Mouse (Mus musculus) limb, embryonic 11.5 days (tissue): Measurements from ENCODE around the gene Elovl6. TPM values are rescaled to one million over a fixed set of nuclear protein-coding genes. Genes with fewer than 3 reads are reported as not detected.

Experiments
- ATAC-seq: fragments of 200-750 bp; cut with Nextera tagmentation; 2 replicates; pipeline ENCODE4 v1.8.0; 2017; ENCODE audit warnings: low read depth; ENCODE audit not compliant: insufficient number of reproducible peaks, low FRiP score, low TSS enrichment
- DNase-seq: peaks from one replicate; pipeline ENCODE4 v3.0.0-alpha.2; 2015; ENCODE audit warnings: low spot score
- H3K27ac ChIP-seq: fragments of 300-500 bp; sonication (generic); replicated peaks from 2 replicates; pipeline ENCODE4 v1.5.1; 2014; ENCODE audit warnings: low read depth, mild to moderate bottlenecking, low read length
- H3K27me3 ChIP-seq: fragments of 300-500 bp; sonication (generic); 2 replicates; pipeline ENCODE4 v1.6.1; 2014; ENCODE audit warnings: mild to moderate bottlenecking, low read length, mixed read lengths; ENCODE audit not compliant: control insufficient read depth, insufficient read depth
- H3K36me3 ChIP-seq: fragments of 300-500 bp; sonication (generic); 2 replicates; pipeline ENCODE4 v1.6.1; 2014; ENCODE audit warnings: mild to moderate bottlenecking, low read length, moderate library complexity, mixed read lengths; ENCODE audit not compliant: control insufficient read depth, insufficient read depth
- H3K4me1 ChIP-seq: fragments of 300-500 bp; sonication (generic); 2 replicates; pipeline ENCODE4 v1.6.1; 2014; ENCODE audit warnings: low read length, mixed read lengths; ENCODE audit not compliant: control insufficient read depth, insufficient read depth
- H3K4me2 ChIP-seq: fragments of 300-500 bp; sonication (generic); 2 replicates; pipeline ENCODE4 v1.6.1; 2014; ENCODE audit warnings: low read depth, mild to moderate bottlenecking, moderate library complexity; ENCODE audit not compliant: severe bottlenecking
- H3K4me3 ChIP-seq: fragments of 300-500 bp; sonication (generic); 2 replicates; pipeline ENCODE4 v1.5.1; 2014; ENCODE audit warnings: low read depth, low read length
- H3K9ac ChIP-seq: fragments of 300-500 bp; sonication (generic); 2 replicates; pipeline ENCODE4 v1.6.1; 2014; ENCODE audit warnings: mild to moderate bottlenecking, low read length
- H3K9me3 ChIP-seq: fragments of 300-500 bp; sonication (generic); 2 replicates; pipeline ENCODE4 v1.6.1; 2016; ENCODE audit warnings: low read length; ENCODE audit not compliant: control insufficient read depth
- WGBS: fragments of 180-500 bp; shearing (Covaris S2); extraction: QIAGEN DNeasy Blood & Tissue Kit; methylation state at CpG from one replicate; pipeline ENCODE4 v1.1.7; 2014; 5-methylcytosine and 5-hydroxymethylcytosine counted together
- polyA plus RNA-seq: library from polyadenylated mRNA; unstranded; fragments of >200 nt; fragmentation: Nextera tagmentation; extraction: Ambion mirVana; gene quantifications from 2 replicates; pipeline ENCODE4 v1.2.1, GENCODE M21; 2014

Gene Elovl6
- polyA plus RNA-seq, 1 experiment from 2014 or later: 53.2 TPM

DNA sequence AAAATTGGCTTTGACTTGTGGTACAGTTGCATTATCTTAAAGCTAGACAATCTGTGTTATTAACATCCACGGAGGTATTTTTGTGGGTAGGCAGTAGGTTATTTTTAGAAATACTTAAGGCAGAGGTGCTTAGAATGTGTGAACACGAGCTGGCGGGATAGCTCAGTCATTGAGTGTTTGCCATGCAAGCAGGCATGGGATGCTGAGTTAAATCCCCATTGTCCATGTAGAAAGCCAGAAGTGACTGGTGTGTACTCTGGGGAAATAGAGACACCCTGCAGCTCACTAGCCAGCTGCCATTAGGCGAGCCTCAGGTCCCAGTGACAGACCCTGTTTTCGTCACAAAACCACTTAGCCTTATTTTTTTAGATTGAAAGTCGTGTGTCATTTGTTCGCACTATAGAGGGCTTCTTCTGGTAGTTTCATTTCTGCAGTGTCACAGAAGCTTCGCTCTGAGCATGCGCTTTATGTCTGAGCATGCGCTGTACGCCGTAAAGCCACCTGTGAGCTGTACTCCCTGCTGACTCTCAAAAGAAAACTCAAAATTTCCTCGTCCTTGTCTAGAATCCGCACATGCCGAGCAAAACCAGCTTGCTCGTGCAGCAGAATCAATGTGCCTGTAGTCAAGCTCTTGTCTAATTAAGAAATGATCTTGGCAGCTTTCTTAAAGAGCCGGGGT lies 58.5 kb downstream of the Elovl6 start:
- WGBS: 90% methylated on average over 17 of the region's 17 CpGs
- ATAC-seq: no peak

DNA sequence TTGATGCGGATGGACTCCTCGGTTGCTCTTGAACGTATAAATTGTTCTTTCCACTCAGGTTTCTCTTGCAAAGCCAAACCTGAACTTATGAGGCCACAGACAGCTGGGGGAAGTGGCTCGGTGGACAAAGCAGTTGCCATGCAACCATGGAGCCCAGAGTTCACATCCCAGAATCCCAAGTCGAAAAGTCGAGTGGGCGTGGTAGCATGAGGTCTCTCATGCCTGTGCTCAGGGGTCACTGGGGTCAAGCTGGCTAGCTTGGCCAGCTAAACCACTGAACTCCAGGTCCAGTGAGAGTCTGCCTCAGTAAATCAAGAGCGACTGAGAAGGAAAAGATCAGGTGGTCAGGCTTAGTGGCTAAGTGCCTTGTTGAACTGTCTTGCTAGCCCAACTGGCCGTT lies 59.1 kb downstream of the Elovl6 start:
- H3K36me3 ChIP-seq: no peaks in the 10 kb centered on the region; the same call in 1 of the 2 replicates
- no peak for DNase-seq
- no peak overlapping the region for H3K27ac ChIP-seq
- WGBS: 83% methylated on average over 9 of the region's 9 CpGs
- no peak overlapping the region for H3K4me2 ChIP-seq
- H3K9me3 ChIP-seq: no peaks in the 10 kb centered on the region
- no peak for ATAC-seq
- H3K27me3 ChIP-seq: no peaks in the 10 kb centered on the region
- no peaks in the 10 kb centered on the region for H3K4me1 ChIP-seq
- H3K4me3 ChIP-seq: no peak overlapping the region
- no peak overlapping the region for H3K9ac ChIP-seq

More for the DNA sequence above, 58.5 kb downstream of the Elovl6 start:
- Histone ChIP-seq H3K4me2 (no peak overlapping the region), H3K27ac (no peak overlapping the region), H3K4me3 (no peak overlapping the region), H3K27me3 (no peaks in the 10 kb centered on the region), H3K9me3 (no peaks in the 10 kb centered on the region), H3K36me3 (no peaks in the 10 kb centered on the region; the same call in 1 of the 2 replicates), H3K4me1 (no peaks in the 10 kb centered on the region), H3K9ac (no peak overlapping the region)
- no peak for DNase-seq

DNA sequence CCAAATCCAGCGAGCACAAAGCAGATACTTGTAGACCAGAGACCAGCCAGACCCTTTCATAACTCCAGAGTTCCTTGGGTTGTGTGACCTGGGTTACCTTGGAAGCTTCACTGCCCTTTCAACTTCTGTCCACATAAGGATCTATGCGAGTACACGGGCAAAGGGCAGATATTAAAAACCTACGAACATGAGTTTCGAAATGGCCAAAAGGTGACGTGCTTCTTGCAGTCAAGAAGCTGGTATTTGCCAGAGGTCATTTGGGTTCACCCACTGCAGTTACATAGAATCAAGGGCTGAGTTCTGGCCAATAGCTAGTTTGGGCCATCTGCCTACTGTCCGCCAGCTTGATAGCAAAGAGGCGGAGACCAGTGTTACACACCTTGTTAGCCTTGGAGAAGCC lies 59.6 kb downstream of the Elovl6 start:
- Histone ChIP-seq H3K36me3 (no peaks in the 10 kb centered on the region; the same call in 1 of the 2 replicates), H3K27ac (no peak overlapping the region), H3K4me1 (no peaks in the 10 kb centered on the region), H3K4me3 (no peak overlapping the region), H3K9me3 (no peaks in the 10 kb centered on the region), H3K27me3 (no peaks in the 10 kb centered on the region), H3K4me2 (no peak overlapping the region), H3K9ac (no peak overlapping the region)
- WGBS: 93% methylated on average over 8 of the region's 8 CpGs
- DNase-seq (no peak), ATAC-seq (no peak)

DNA sequence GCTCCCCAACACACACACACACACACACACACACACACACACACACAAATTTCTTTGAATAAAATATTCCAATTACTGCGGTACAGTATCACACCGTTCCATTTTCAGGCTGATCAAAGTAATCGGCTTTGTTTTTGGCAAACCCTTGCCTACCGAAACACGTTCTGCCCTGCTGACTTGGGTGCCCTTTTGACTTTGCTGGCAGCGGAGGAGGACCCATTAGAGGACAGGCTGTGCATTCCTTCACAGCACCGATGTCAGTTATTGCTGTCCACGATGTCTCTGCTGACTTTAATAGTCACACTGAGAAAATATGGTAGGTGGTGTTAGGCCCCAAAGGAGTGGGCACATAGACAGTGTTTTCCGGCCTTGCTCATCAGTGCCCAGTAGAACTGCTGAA lies 60.8 kb downstream of the Elovl6 start:
- no peak overlapping the region for H3K27ac ChIP-seq
- no peaks in the 10 kb centered on the region; the same call in 1 of the 2 replicates for H3K36me3 ChIP-seq
- no peaks in the 10 kb centered on the region for H3K4me1 ChIP-seq
- no peak overlapping the region for H3K4me3 ChIP-seq
- no peak overlapping the region for H3K4me2 ChIP-seq
- H3K9ac ChIP-seq: no peak overlapping the region
- DNase-seq (no peak), ATAC-seq (no peak)
- no peaks in the 10 kb centered on the region for H3K9me3 ChIP-seq
- 95% methylated on average over 9 of the region's 9 CpGs for WGBS
- H3K27me3 ChIP-seq: no peaks in the 10 kb centered on the region

DNA sequence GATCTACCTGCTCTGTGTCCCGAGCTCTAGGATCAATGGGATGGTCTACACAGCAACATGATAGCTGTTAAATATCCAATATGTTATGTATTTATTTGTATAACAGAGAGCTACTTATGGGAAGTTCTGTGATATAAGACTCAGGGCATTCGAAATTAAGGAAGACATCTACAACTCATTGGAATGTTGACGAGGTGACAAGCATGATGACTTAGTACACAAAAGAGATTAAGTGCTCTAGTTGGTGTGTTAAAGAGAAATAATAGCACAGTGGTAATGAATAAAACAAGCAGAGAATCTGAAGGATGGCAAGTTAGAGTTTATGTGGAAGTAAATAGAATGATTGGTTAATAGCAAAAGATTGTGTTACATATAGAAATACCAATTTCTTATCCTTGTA lies 61.6 kb downstream of the Elovl6 start:
- Histone ChIP-seq H3K27me3 (no peaks in the 10 kb centered on the region), H3K4me3 (no peak overlapping the region), H3K9me3 (no peaks in the 10 kb centered on the region), H3K27ac (no peak overlapping the region), H3K4me2 (no peak overlapping the region), H3K36me3 (no peaks in the 10 kb centered on the region; the same call in 1 of the 2 replicates), H3K4me1 (no peaks in the 10 kb centered on the region), H3K9ac (no peak overlapping the region)
- 88% methylated on average over 3 of the region's 3 CpGs for WGBS
- ATAC-seq: no peak
- DNase-seq: no peak

DNA sequence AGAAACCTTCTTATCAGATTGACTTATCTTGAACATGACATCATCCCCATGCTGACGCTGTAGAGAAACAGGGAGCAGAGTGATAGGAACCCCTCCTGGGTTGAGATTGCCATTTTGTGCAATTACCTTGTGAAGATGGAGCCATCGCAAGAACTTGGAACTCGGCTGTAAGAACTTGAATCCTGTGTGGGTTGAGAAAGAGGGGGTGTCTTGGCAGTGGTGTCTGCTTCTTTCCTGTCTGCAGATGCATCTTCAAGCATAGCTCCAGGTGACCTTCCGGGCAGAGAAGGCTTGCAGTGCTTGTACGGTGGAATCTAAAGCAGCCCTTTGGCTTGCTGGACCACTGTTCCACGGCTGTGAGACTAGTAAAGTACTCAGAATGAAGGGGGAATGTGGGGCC lies 63.9 kb downstream of the Elovl6 start:
- Histone ChIP-seq H3K36me3 (no peaks in the 10 kb centered on the region), H3K9me3 (no peaks in the 10 kb centered on the region), H3K27ac (no peak overlapping the region), H3K4me2 (no peak overlapping the region), H3K4me3 (no peak overlapping the region), H3K9ac (no peak overlapping the region), H3K4me1 (no peaks in the 10 kb centered on the region), H3K27me3 (no peaks in the 10 kb centered on the region)
- WGBS: 93% methylated on average over 6 of the region's 6 CpGs
- ATAC-seq: no peak
- no peak for DNase-seq

DNA sequence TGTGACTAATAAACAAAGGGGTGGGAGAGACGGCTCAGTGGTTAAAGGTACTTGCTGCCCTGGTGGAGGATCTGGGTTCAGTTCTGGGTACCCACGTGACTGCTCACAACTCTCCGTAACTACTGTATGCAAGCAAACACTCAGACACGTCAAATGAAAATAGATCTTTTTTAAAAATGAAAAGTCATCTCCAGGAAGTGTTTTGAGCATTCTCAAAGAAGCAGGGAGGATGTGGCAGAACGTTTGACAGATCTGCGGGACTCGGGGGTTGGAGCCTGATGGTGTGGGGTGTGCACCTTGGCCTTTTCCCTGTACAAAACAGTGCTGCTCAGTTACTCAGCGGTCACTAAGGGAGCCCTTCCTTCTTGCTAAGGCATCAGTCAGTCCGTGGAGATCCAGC lies 70.1 kb downstream of the Elovl6 start:
- Histone ChIP-seq H3K27me3 (no peaks in the 10 kb centered on the region), H3K4me2 (no peak overlapping the region), H3K36me3 (no peaks in the 10 kb centered on the region), H3K4me1 (no peaks in the 10 kb centered on the region), H3K27ac (no peak overlapping the region), H3K4me3 (no peak overlapping the region), H3K9ac (no peak overlapping the region), H3K9me3 (no peaks in the 10 kb centered on the region)
- ATAC-seq (no peak), DNase-seq (no peak)
- WGBS: 90% methylated on average over 9 of the region's 9 CpGs

DNA sequence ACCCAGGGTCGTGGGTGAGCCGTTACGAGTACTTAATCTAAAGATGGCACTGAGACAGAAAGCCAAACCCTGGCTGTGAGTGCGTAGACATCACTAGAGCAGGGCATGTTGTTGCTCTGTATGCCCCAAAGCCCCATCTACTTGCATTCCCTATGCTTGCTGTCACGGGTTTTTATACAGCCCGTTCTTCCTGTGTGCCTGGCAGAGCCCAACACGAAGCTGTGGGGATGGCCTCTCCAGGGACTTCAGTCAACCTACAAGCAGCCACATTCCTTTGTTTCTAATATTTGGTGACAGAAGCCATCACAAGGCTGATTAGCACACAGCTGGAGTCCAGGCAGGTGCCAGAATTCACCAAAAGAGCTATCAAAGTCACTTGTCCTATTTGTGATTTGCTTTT lies 73.3 kb downstream of the Elovl6 start:
- Histone ChIP-seq H3K4me1 (no peaks in the 10 kb centered on the region), H3K27me3 (no peaks in the 10 kb centered on the region), H3K4me3 (no peak overlapping the region), H3K27ac (no peak overlapping the region), H3K4me2 (no peak overlapping the region), H3K36me3 (no peaks in the 10 kb centered on the region), H3K9me3 (no peaks in the 10 kb centered on the region), H3K9ac (no peak overlapping the region)
- ATAC-seq (no peak), DNase-seq (no peak)
- 84% methylated on average over 7 of the region's 7 CpGs for WGBS

DNA sequence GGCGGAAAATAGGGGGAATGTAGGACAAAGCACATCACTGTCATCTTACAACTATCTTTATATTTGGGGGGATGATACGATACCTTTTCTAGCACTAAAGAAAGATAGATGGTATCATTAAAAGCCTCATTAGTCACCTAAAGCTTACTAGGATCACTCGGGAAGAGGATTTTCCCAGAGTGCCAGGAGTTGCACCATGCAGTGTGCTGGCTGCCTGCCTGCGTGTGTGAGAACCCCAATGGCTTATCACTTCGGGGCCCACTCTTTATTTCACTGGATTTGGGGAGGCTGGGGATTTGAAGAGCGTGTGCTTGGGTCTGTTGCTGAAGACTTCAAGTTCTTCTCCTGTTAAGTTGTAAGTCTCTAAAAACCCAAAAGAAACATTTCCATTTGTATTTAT lies 73.8 kb downstream of the Elovl6 start:
- H3K4me1 ChIP-seq: no peaks in the 10 kb centered on the region
- no peak overlapping the region for H3K9ac ChIP-seq
- H3K9me3 ChIP-seq: no peaks in the 10 kb centered on the region
- H3K36me3 ChIP-seq: no peaks in the 10 kb centered on the region
- ATAC-seq (no peak), DNase-seq (no peak)
- H3K4me2 ChIP-seq: no peak overlapping the region
- H3K27me3 ChIP-seq: no peaks in the 10 kb centered on the region
- no peak overlapping the region for H3K27ac ChIP-seq
- WGBS: 80% methylated on average over 6 of the region's 6 CpGs
- no peak overlapping the region for H3K4me3 ChIP-seq
